Mouse (Mus musculus): ENCODE data around the gene Mup20. TPM values are rescaled to one million over a fixed set of nuclear protein-coding genes. Genes with fewer than 3 reads are reported as not detected.
"Not testable (repeated sequence)": the region's sequence is repeated elsewhere in the genome, so short reads cannot be mapped to it uniquely, and the experiment has no call there.

Mup20 gene
- not detected in 2 replicates for polyA plus RNA-seq (2012; rRNA removed)
- not detected in 2 replicates for polyA plus RNA-seq (2014; fragmentation: Nextera tagmentation; extraction: Ambion mirVana)

- WGBS, result 90% methylated on average over 2 of the region's 3 CpGs
- H3K27me3 ChIP-seq (ENCODE audit: control insufficient read depth, insufficient read depth, low read length); H3K9me3 ChIP-seq (ENCODE audit: control insufficient read depth, low read length); ATAC-seq (ENCODE audit: low FRiP score, low read depth); H3K4me2 ChIP-seq (replicated peaks; ENCODE audit: low read depth, low read length, severe bottlenecking); H3K27ac ChIP-seq (replicated peaks; ENCODE audit: low read depth, low read length); H3K36me3 ChIP-seq (ENCODE audit: control insufficient read depth, insufficient read depth, low read length); H3K4me1 ChIP-seq (ENCODE audit: control insufficient read depth, insufficient read depth, low read length); DNase-seq (ENCODE audit: low spot score); H3K9ac ChIP-seq (ENCODE audit: low read depth, low read length, severe bottlenecking); H3K4me3 ChIP-seq (replicated peaks; ENCODE audit: low read length): not testable (repeated sequence)
Measured at GRCm38 (mm10) chr4:62054058-62054457, at the start of gene Mup20. Gene Mup20 (minus strand): TSS chr4:62054158.

DNA sequence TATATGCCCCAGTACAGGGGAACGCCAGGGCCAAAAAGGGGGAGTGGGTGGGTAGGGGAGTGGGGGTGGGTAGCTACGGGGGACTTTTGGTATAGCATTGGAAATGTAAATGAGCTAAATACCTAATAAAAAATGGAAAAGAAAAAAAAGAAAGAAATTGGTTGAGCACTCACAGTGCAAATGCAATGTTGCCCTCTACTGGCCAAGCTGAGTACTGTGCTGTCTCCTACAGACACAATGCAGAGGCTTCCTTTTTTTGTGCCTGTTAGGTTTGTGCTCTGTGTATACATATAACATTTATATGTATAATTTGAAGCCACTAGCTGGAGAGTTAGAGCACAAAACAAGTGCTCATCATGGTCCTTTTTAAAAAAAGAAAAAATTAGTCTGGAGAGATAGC lies 49.4 kb upstream of the Mup20 start:
- not testable (repeated sequence) for H3K4me1 ChIP-seq (ENCODE audit: control insufficient read depth, insufficient read depth, low read length); H3K9ac ChIP-seq (ENCODE audit: low read depth, low read length, severe bottlenecking); H3K36me3 ChIP-seq (ENCODE audit: control insufficient read depth, insufficient read depth, low read length); H3K27me3 ChIP-seq (ENCODE audit: control insufficient read depth, insufficient read depth, low read length); H3K27ac ChIP-seq (replicated peaks; ENCODE audit: low read depth, low read length); H3K4me3 ChIP-seq (replicated peaks; ENCODE audit: low read length); H3K9me3 ChIP-seq (ENCODE audit: control insufficient read depth, low read length); H3K4me2 ChIP-seq (replicated peaks; ENCODE audit: low read depth, low read length, severe bottlenecking); ATAC-seq (ENCODE audit: low FRiP score, low read depth)
- peak; percentile 9 for DNase-seq (ENCODE audit: low spot score)
- 57% methylated on average over 2 of the region's 2 CpGs for WGBS

DNA sequence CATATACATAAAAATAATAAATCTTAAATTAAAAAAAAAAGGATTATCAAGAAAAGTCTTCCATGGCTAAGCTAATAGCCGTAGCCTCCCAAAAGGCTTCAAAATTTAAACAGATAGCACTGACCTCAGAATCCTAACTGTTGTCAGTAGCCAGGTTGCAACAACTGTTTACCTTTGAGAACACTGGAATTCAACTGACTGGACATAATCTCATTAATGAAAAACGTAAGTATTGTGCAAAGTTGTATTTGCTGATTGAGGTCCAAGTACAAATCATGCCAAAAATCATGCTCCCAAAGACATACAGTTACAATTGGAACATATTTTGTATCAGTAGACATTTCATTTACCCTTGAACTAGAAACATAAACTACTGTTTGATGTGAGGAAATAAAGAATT lies 34.0 kb upstream of the Mup20 start:
- no peak for TF ChIP-seq POLR2A (IDR thresholded peaks at IDR 0.05; ENCODE audit: borderline replicate concordance, extremely low read depth, insufficient read depth, insufficient read length)
- Histone ChIP-seq H3K4me2 (replicated peaks; ENCODE audit: low read depth, low read length, severe bottlenecking) (no peak overlapping the region), H3K27me3 (ENCODE audit: control insufficient read depth, insufficient read depth, low read length) (no peaks in the 10 kb centered on the region), H3K27ac (replicated peaks; ENCODE audit: low read depth, low read length) (no peak overlapping the region), H3K9ac (ENCODE audit: low read depth, low read length, severe bottlenecking) (no peak overlapping the region), H3K4me1 (ENCODE audit: control insufficient read depth, insufficient read depth, low read length) (no peaks in the 10 kb centered on the region), H3K36me3 (ENCODE audit: control insufficient read depth, insufficient read depth, low read length) (no peaks in the 10 kb centered on the region), H3K9me3 (ENCODE audit: control insufficient read depth, low read length) (no peaks in the 10 kb centered on the region), H3K4me3 (replicated peaks; ENCODE audit: low read length) (no peak overlapping the region)
- ATAC-seq (ENCODE audit: low FRiP score, low read depth), result no peak
- DNase-seq (ENCODE audit: low spot score), result no peak
- 86% methylated on average over 2 of the region's 2 CpGs for WGBS

GRCm38 (mm10) chr4:62087241-62087640 lies 33.3 kb upstream of the Mup20 start, which contains the start of gene Mup3:
Gene Mup3 (minus strand): TSS chr4:62087342.
- Histone ChIP-seq H3K36me3 (ENCODE audit: control insufficient read depth, insufficient read depth, low read length) (no peaks in the 10 kb centered on the region), H3K27me3 (ENCODE audit: control insufficient read depth, insufficient read depth, low read length) (no peaks in the 10 kb centered on the region), H3K4me1 (ENCODE audit: control insufficient read depth, insufficient read depth, low read length) (no peaks in the 10 kb centered on the region), H3K4me3 (replicated peaks; ENCODE audit: low read length) (no peak within 1 kb of the TSS), H3K9ac (ENCODE audit: low read depth, low read length, severe bottlenecking) (no peak within 1 kb of the TSS), H3K9me3 (ENCODE audit: control insufficient read depth, low read length) (no peaks in the 10 kb centered on the region), H3K27ac (replicated peaks; ENCODE audit: low read depth, low read length) (no peak within 1 kb of the TSS), H3K4me2 (replicated peaks; ENCODE audit: low read depth, low read length, severe bottlenecking) (no peak within 1 kb of the TSS)
- no peak for ATAC-seq (ENCODE audit: low FRiP score, low read depth)
- no peak for DNase-seq (ENCODE audit: low spot score)
- 80% methylated on average over 2 of the region's 2 CpGs for WGBS
- TF ChIP-seq POLR2A (IDR thresholded peaks at IDR 0.05; ENCODE audit: borderline replicate concordance, extremely low read depth, insufficient read depth, insufficient read length), result no peak

DNA sequence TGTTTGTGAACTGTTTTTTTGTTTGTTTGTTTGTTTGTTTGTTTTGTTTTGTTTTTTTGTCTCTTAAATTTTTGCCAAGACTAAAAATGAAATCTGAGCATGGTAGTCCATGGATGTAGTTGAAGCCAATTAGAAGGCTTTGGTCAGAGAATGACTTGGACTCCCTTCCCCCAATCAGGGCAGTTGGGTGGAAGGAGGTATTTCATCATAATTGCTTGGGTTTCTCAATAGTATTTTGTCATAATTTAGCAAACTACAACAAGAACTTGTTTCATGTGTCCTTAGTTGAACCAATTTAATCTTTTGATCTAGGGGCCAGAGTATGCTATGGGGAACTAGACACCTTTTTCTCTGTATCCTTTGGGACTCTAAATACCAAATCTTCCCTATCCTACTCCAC lies 28.8 kb upstream of the Mup20 start:
- no peak for DNase-seq (ENCODE audit: low spot score)
- no peaks in the 10 kb centered on the region for H3K4me1 ChIP-seq (ENCODE audit: control insufficient read depth, insufficient read depth, low read length)
- no peak overlapping the region for H3K4me3 ChIP-seq (replicated peaks; ENCODE audit: low read length)
- H3K36me3 ChIP-seq (ENCODE audit: control insufficient read depth, insufficient read depth, low read length), result no peaks in the 10 kb centered on the region
- H3K27ac ChIP-seq (replicated peaks; ENCODE audit: low read depth, low read length), result no peak overlapping the region
- no peaks in the 10 kb centered on the region for H3K27me3 ChIP-seq (ENCODE audit: control insufficient read depth, insufficient read depth, low read length)
- H3K9ac ChIP-seq (ENCODE audit: low read depth, low read length, severe bottlenecking), result no peak overlapping the region
- TF ChIP-seq POLR2A (IDR thresholded peaks at IDR 0.05; ENCODE audit: borderline replicate concordance, extremely low read depth, insufficient read depth, insufficient read length), result no peak
- H3K4me2 ChIP-seq (replicated peaks; ENCODE audit: low read depth, low read length, severe bottlenecking), result no peak overlapping the region
- no peak for ATAC-seq (ENCODE audit: low FRiP score, low read depth)
- no peaks in the 10 kb centered on the region for H3K9me3 ChIP-seq (ENCODE audit: control insufficient read depth, low read length)

DNA sequence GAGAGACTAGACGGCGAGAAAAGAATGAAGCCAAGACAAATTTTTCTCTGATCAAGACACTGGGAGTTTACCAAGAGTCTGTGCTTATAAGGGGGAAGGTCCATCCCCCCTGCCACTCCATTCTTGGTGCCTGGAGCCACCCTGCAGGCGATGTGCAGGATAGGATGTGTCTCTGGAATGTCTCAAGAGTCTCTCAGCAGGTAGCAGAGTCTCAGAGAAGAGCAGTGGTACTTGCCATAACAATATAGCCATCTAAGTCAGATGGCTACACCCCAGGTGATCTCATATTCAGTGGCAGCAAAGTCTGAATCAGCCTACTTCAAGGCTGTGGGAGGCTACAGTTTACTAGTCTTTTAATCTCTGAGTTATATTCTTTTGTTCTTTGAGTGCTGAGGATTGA lies 21.2 kb upstream of the Mup20 start:
- no peak for TF ChIP-seq POLR2A (IDR thresholded peaks at IDR 0.05; ENCODE audit: borderline replicate concordance, extremely low read depth, insufficient read depth, insufficient read length)
- no peaks in the 10 kb centered on the region for H3K4me1 ChIP-seq (ENCODE audit: control insufficient read depth, insufficient read depth, low read length)
- no peaks in the 10 kb centered on the region for H3K27me3 ChIP-seq (ENCODE audit: control insufficient read depth, insufficient read depth, low read length)
- ATAC-seq (ENCODE audit: low FRiP score, low read depth) (no peak), DNase-seq (ENCODE audit: low spot score) (no peak)
- H3K27ac ChIP-seq (replicated peaks; ENCODE audit: low read depth, low read length), result no peak overlapping the region
- no peaks in the 10 kb centered on the region for H3K9me3 ChIP-seq (ENCODE audit: control insufficient read depth, low read length)
- H3K9ac ChIP-seq (ENCODE audit: low read depth, low read length, severe bottlenecking), result no peak overlapping the region
- H3K4me2 ChIP-seq (replicated peaks; ENCODE audit: low read depth, low read length, severe bottlenecking), result no peak overlapping the region
- no peaks in the 10 kb centered on the region for H3K36me3 ChIP-seq (ENCODE audit: control insufficient read depth, insufficient read depth, low read length)
- 71% methylated on average over 3 of the region's 3 CpGs for WGBS
- no peak overlapping the region for H3K4me3 ChIP-seq (replicated peaks; ENCODE audit: low read length)

- H3K36me3 ChIP-seq (ENCODE audit: control insufficient read depth, insufficient read depth, low read length); H3K4me3 ChIP-seq (replicated peaks; ENCODE audit: low read length); H3K9me3 ChIP-seq (ENCODE audit: control insufficient read depth, low read length); H3K4me1 ChIP-seq (ENCODE audit: control insufficient read depth, insufficient read depth, low read length); ATAC-seq (ENCODE audit: low FRiP score, low read depth); H3K4me2 ChIP-seq (replicated peaks; ENCODE audit: low read depth, low read length, severe bottlenecking); H3K9ac ChIP-seq (ENCODE audit: low read depth, low read length, severe bottlenecking); H3K27ac ChIP-seq (replicated peaks; ENCODE audit: low read depth, low read length); DNase-seq (ENCODE audit: low spot score); H3K27me3 ChIP-seq (ENCODE audit: control insufficient read depth, insufficient read depth, low read length): not testable (repeated sequence)
- 94% methylated on average over 2 of the region's 2 CpGs for WGBS
Measured at GRCm38 (mm10) chr4:62054780-62055179, 822 bp upstream of the Mup20 start.
